Mouse (Mus musculus) adipocyte (in vitro differentiated cells): ENCODE measurements around the gene Zfp800.

Experiments
- DNase-seq: peaks from one replicate; pipeline ENCODE4 v3.0.0-alpha.2; 2016; ENCODE audit warnings: low spot score

Zfp800 gene

GRCm38 (mm10) chr6:28202833-28203232 lies 195.0 kb downstream of the Zfp800 start:
- DNase-seq = no peak

DNA sequence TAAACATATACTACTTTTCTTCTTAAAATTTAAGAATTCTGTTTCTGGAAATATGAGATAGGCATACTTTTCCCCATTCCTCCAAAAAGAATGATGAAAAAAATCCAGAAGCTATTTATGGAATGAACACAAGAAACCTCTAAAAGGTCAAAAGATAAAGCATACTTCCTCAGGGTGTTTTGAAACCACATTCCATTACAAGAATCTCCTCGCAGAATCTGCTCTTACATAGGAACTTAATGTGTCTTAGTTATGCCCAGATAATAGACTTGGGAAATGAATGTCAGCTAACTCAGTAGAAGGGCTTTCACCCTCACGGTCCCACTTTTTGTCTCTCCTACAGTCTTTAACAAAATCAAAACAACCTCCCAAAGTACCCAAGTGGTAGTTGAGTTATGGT lies 203.9 kb downstream of the Zfp800 start:
- DNase-seq = no peak

- DNase-seq = no peak
These were observed 205.9 kb downstream of the Zfp800 start for GRCm38 (mm10) chr6:28191935-28192334.
